Mouse (Mus musculus): Measurements from ENCODE around the gene Tmem8.

- TF ChIP-seq CTCF (IDR thresholded peaks at IDR 0.05; ENCODE audit: low read depth, low read length) (no peak), POLR2A (IDR thresholded peaks at IDR 0.05; ENCODE audit: extremely low read depth, insufficient read depth, low read length) (no peak)
Observed at GRCm38 (mm10) chr17:26125226-26125625, 12.1 kb downstream of the Tmem8 start.
